Mouse (Mus musculus) layer of hippocampus, postnatal 10 days (tissue): ENCODE measurements around the gene Tnfsf10. TPM values are rescaled to one million over a fixed set of nuclear protein-coding genes. Genes with fewer than 3 reads are reported as not detected.
A peak's percentile ranks its signal among the peaks of the same experiment; 100 is the strongest.

ENCODE experiments used
- DNase-seq, 2 experiments: peaks; one replicate each; pipeline ENCODE4 v3.0.0; 2021; ENCODE audit warnings: low spot score in 2 of 2
- total RNA-seq, 2 experiments: library from RNA; stranded (reverse); gene quantifications; 2 replicates each; pipeline ENCODE4 v1.2.3; 2021

Gene Tnfsf10
- total RNA-seq, 2 experiments from 2014 or later = 1.2 to 1.9 TPM

- DNase-seq = no peak
Observed at GRCm38 (mm10) chr3:27302339-27303022, 14.3 kb upstream of the Tnfsf10 start.

- DNase-seq = no peak
Observed at GRCm38 (mm10) chr3:27306815-27307214, 10.0 kb upstream of the Tnfsf10 start.

DNA sequence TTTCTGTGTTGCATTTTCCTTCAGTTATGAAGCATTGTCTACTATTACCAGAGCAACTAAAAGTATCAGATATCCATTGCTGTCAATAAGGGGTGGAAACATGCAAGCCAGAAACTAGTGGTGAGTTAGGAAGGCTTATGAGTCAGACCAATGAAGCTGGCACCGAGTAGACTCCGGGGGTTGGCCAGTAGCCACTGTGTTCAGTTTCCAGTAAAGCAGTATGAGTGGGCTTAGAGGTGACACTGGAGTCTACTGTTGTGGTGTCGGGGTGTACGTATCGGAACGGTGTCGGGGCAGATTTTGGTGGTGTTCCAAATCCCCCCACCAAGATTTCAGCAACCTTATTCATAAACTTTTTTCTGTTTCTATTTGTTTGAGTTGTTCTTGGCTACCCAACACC lies 5.9 kb upstream of the Tnfsf10 start:
- peak in 1 of 2 experiments; percentile 33 for DNase-seq

GRCm38 (mm10) chr3:27311475-27311874 lies 5.4 kb upstream of the Tnfsf10 start:
- no peak for DNase-seq

- DNase-seq = no peak
Observed at GRCm38 (mm10) chr3:27314506-27315164, 2.2 kb upstream of the Tnfsf10 start.

- DNase-seq = no peak
Observed at GRCm38 (mm10) chr3:27317288-27318024, 628 bp downstream of the Tnfsf10 start.

GRCm38 (mm10) chr3:27319650-27320049 lies 2.8 kb downstream of the Tnfsf10 start:
- DNase-seq = no peak

GRCm38 (mm10) chr3:27320613-27321495 lies 4.0 kb downstream of the Tnfsf10 start:
- peak; percentile 18 to 53 for DNase-seq

DNA sequence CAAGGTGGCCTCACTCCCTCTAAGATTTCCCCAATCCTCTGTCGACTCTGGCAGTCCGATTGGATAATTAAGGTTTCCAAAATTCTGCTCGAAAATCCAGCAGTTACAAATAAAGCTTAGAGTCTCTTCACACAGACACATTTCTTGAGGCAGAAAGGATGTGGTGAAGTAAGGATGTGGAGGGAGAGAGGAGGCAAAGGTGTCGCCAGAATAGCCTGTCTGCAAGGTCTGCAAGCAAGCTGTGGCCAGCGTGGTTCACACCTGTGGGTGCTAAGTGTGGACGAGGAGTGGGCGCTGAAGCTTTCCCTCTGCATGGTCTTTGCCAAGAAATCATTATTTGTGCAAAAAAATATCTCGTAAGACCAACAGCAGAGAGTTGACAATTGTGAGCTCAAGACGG lies 5.8 kb downstream of the Tnfsf10 start:
- DNase-seq = no peak

DNA sequence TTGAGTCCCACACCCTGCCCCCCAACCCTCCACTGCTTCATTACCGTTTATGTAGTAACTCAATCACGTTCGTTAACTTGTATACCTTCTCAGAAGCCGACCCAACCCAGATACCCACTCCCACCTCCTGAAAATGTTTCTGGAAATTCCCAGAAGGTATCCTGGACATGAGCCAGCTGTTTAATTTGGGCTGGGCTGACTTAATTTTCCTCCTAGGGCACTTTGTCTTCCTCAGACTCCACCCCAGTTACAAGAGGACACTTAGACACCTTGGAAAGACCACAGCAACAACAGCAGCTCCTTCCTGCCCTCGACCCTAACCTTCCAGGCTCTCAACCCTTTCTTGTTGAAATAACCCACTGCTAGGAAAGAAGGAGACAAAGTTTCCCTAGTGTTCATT lies 6.7 kb downstream of the Tnfsf10 start:
- DNase-seq = no peak

DNA sequence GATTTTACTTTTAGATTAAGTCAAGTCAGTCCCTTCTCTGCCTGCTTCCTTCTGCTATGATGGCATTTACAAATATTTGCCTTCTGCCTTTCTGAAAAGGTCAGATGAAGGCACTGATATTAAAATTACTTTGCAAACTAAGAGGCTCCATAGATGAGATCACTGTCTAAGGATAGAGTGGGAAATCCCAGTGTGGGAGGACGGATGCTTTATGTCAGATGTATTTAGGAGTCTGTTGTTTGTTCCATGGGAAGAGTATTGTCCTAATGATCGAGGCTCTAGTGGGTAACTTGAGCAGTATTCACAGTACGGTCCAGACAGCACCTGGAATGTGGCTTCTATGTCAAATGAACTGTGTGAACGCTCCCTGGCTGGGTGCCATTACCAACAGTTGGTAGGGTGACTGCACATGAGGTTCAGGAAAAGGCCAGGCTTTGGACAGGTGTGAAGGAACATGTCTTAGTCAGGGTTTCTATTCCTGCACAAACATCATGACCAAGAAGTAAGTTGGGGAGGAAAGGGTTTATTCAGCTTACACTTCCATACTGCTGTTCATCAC lies 9.9 kb downstream of the Tnfsf10 start:
- DNase-seq = no peak

GRCm38 (mm10) chr3:27330706-27331105 lies 13.9 kb downstream of the Tnfsf10 start:
- DNase-seq = no peak

DNA sequence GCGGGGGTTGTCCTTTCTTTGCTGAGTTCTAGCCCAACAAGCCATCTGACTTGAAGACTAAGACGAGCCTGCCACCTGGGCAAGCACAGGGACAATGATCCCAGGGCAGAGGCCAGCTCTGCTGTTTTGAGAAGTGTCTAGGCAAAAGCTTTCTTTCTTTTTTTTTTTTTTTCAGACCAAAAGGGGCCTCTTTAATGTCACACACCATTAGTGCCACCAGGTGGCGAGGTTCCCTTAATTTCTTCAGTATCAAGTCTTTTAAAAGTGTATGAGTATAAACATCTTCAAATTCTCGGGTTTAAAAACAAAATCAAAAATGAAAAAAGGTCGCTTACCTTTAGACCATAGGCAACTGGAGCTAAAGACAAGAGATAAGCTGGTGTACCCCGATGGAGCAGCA lies 21.6 kb downstream of the Tnfsf10 start:
- peak; percentile 61 to 66 for DNase-seq

- DNase-seq = no peak
Observed at GRCm38 (mm10) chr3:27338887-27339286, 22.1 kb downstream of the Tnfsf10 start.

GRCm38 (mm10) chr3:27340757-27341156 lies 23.9 kb downstream of the Tnfsf10 start:
- no peak for DNase-seq

DNA sequence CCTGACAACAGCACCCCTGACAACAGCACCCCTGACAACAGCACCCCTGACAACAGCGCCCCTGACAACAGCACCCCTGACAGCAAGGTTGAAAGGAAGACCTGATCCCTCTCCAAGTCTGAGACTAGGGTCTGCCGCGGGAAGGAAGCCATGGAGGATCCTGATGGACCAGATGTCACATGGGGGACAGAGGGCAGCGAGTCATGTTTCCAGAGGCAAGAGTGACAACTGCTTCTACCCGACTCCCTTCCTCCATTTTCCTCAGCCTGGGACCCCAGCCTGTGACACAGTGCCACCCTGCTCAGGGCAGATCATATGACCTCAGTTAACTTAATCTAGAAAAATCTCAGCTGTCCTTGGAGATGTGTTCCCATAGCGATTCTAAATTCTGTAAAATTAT lies 25.6 kb downstream of the Tnfsf10 start:
- no peak for DNase-seq

GRCm38 (mm10) chr3:27345526-27345925 lies 28.7 kb downstream of the Tnfsf10 start:
- DNase-seq = no peak

- DNase-seq = no peak
Observed at GRCm38 (mm10) chr3:27348462-27348861, 31.6 kb downstream of the Tnfsf10 start.

DNA sequence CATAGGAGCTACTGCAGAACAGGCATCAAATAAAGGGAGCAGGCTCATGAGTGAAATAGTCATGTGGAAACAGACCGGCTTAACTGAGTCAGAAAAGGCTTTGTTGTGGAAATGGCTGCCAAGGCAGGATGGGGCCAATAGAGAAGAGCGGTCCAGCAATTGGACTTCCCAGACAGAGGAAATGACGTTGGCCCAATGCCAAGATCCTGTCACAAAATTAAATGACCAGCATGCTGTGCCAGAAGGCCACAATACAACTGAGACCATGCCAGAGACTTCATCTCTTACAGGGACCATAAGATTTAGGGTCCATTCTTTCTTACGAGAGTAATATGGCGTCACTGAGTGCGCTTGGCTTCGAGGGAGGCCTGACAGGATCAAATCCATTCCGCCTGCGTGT lies 34.3 kb downstream of the Tnfsf10 start:
- DNase-seq = no peak

GRCm38 (mm10) chr3:27359100-27359720 lies 42.4 kb downstream of the Tnfsf10 start:
- no peak for DNase-seq
